Mouse (Mus musculus) layer of hippocampus, postnatal 14 days (tissue): ENCODE results near the gene Zc3h13. TPM values are rescaled to one million over a fixed set of nuclear protein-coding genes. Genes with fewer than 3 reads are reported as not detected.

Experiments used
- DNase-seq, 2 experiments: peaks; one replicate each; pipeline ENCODE4 v3.0.0; 2021 to 2022; ENCODE audit warnings: low spot score in 2 of 2, mixed read lengths in 1 of 2
- long read RNA-seq, 2 experiments: library from polyadenylated mRNA; stranded (forward); transcript quantifications; one replicate each; pipeline ENCODE4 v2.0.0; 2021
- total RNA-seq, 2 experiments: library from RNA; stranded (reverse); gene quantifications; 2 replicates each; pipeline ENCODE4 v1.2.3; 2021

The Zc3h13 gene
- 10 to 100 TPM; 53.1 to 55.8 TPM for total RNA-seq
- long read RNA-seq, experiment 1, full-length matches to known transcripts = 1 of 19 reads
- long read RNA-seq, experiment 1, partial matches to known transcripts = 11 of 19 reads
- long read RNA-seq, experiment 1, other reads (novel, unspliced or antisense) = 7 of 19 reads
- long read RNA-seq, experiment 2, full-length matches to known transcripts = 2 of 9 reads
- long read RNA-seq, experiment 2, partial matches to known transcripts = 5 of 9 reads
- long read RNA-seq, experiment 2, other reads (novel, unspliced or antisense) = 2 of 9 reads

- DNase-seq = peak; percentile 96 to 97
Measured at GRCm38 (mm10) chr14:75284193-75284915, at the start of gene Zc3h13. Gene Zc3h13 (plus strand): TSS chr14:75284373.

- no peak for DNase-seq
Measured at GRCm38 (mm10) chr14:75235552-75235951, 48.6 kb upstream of the Zc3h13 start.

GRCm38 (mm10) chr14:75235955-75236635, 48.1 kb upstream of the Zc3h13 start:
- peak; percentile 46 to 75 for DNase-seq

GRCm38 (mm10) chr14:75236636-75237003, 47.6 kb upstream of the Zc3h13 start:
- no peak for DNase-seq

- DNase-seq = no peak
Measured at GRCm38 (mm10) chr14:75237096-75237495, 47.1 kb upstream of the Zc3h13 start.

GRCm38 (mm10) chr14:75238054-75238692, 46.0 kb upstream of the Zc3h13 start:
- DNase-seq = no peak

- DNase-seq = no peak
Measured at GRCm38 (mm10) chr14:75242087-75242486, 42.1 kb upstream of the Zc3h13 start, which contains the start of gene Cpb2. Gene Cpb2 (plus strand): TSS chr14:75242287.

GRCm38 (mm10) chr14:75246024-75247000, 37.9 kb upstream of the Zc3h13 start:
- DNase-seq = no peak

GRCm38 (mm10) chr14:75250432-75250831, 33.7 kb upstream of the Zc3h13 start:
- no peak for DNase-seq

- DNase-seq = no peak
Measured at GRCm38 (mm10) chr14:75256521-75256920, 27.7 kb upstream of the Zc3h13 start.

- DNase-seq = no peak
Measured at GRCm38 (mm10) chr14:75269531-75269930, 14.6 kb upstream of the Zc3h13 start.

GRCm38 (mm10) chr14:75279716-75280115, 4.5 kb upstream of the Zc3h13 start:
- no peak for DNase-seq

GRCm38 (mm10) chr14:75280406-75280805, 3.8 kb upstream of the Zc3h13 start:
- no peak for DNase-seq

GRCm38 (mm10) chr14:75283609-75284192, 472 bp upstream of the Zc3h13 start:
- DNase-seq = no peak

- DNase-seq = no peak
Measured at GRCm38 (mm10) chr14:75301081-75301480, 16.9 kb downstream of the Zc3h13 start.

- no peak for DNase-seq
Measured at GRCm38 (mm10) chr14:75303807-75304206, 19.6 kb downstream of the Zc3h13 start.

- no peak for DNase-seq
Measured at GRCm38 (mm10) chr14:75307855-75308254, 23.7 kb downstream of the Zc3h13 start.

- DNase-seq = no peak
Measured at GRCm38 (mm10) chr14:75309336-75309992, 25.3 kb downstream of the Zc3h13 start.

GRCm38 (mm10) chr14:75314484-75314883, 30.3 kb downstream of the Zc3h13 start:
- DNase-seq = peak in 1 of 2 experiments; percentile 18
